Comparison of ENCODE assay signal across 8 mouse cellular contexts in the genomic region with DNA sequence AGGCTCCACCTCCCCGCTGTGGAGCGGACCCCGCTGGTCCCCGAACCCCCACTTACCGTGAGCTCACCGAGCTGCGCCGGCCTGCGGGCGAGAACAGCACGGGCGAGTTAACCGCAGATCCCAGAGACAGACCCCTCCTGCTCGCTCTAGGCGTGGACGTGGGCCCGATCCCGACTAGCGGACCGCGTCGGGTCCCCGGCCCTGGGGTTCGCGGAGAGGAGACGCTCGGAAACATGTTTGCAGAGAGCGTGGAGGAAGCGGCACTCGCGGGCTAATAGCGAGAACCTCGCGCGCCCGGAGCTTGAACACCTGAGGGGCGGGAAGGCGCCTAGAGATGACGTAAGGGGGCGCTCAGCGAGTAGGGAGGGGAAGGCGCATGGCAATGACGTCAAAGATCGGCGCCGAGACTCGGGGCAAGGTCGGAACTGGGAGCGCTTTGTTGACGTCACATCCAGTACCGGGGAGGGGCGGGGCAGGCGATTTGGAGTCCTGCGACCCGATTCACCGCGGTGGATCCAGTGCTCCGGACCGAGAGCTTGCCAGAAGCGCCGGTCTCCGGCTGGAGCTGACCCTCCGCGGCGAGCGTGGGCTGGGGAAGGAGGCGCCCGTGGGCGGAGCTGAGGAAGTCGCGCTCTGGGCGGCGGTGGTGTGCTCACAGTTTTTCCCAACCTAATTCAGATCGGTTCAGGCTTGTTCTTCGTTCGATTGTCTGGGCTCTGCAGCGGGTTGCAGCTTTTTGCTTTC. TPM values are rescaled to one million over a fixed set of nuclear protein-coding genes. Genes with fewer than 3 reads are reported as not detected.
DNase-seq lines count a peak whose midpoint lies in the region; ATAC-seq lines count a peak whose summit lies in the region.

TSS of gene Nup133 (minus strand) at position 324 of the 744 bp plus-strand sequence.

- under 1% methylated on average over 75 of the region's 77 CpGs for WGBS in intestine, embryonic 14.5 days

- peak within 1 kb of the TSS; percentile 97 for H3K4me3 ChIP-seq in intestine, embryonic 14.5 days (ENCODE audit: low read depth, low read length)

- H3K36me3 ChIP-seq in intestine, embryonic 14.5 days (ENCODE audit: control insufficient read depth, insufficient read depth, low read length), result peaks cover 29% of the 10 kb centered on the region

- peak within 1 kb of the TSS; percentile 99 for H3K4me2 ChIP-seq in intestine, embryonic 14.5 days (ENCODE audit: low read length)

- H3K9ac ChIP-seq in intestine, embryonic 14.5 days (ENCODE audit: low read length), result peak within 1 kb of the TSS; percentile 70

- intact Hi-C loops in left cerebral cortex, postnatal 14 days (cut with DNase I), result no loop called here

- peak; percentile 87 for ATAC-seq in intestine, embryonic 14.5 days (replicated peaks; ENCODE audit: low FRiP score, low TSS enrichment, low read depth)

- H3K27me3 ChIP-seq in intestine, embryonic 14.5 days (replicated peaks; ENCODE audit: control insufficient read depth, insufficient read depth, low read length), result no peaks in the 10 kb centered on the region

- H3K4me1 ChIP-seq in intestine, embryonic 14.5 days (replicated peaks; ENCODE audit: control insufficient read depth, insufficient read depth, low read length), result peaks cover 6% of the 10 kb centered on the region; the same call in 1 of the 2 replicates

- peak; percentile 100 for DNase-seq in adrenal gland, adult 18-20 months (ENCODE audit: low spot score in 2 of 2)
- DNase-seq in embryo, embryonic 11 days, result peak; percentile 98
- peak; percentile 98 for DNase-seq in gastrocnemius, postnatal 25 days
- DNase-seq in intestine, embryonic 14.5 days (ENCODE audit: low spot score), result peak; percentile 100
- DNase-seq in left cerebral cortex, postnatal 14 days (ENCODE audit: low spot score in 2 of 2), result peak; percentile 99 to 100
- DNase-seq in mesoderm, embryonic 11.5 days (ENCODE audit: low read depth, low spot score), result peak; percentile 99
- peak; percentile 97 to 99 for DNase-seq in right cerebral cortex, postnatal 36 days (ENCODE audit: low spot score in 2 of 2)
- DNase-seq in yolk sac, embryonic 10.5 days (ENCODE audit: low spot score), result peak; percentile 98

- peak within 1 kb of the TSS; percentile 73 for H3K27ac ChIP-seq in intestine, embryonic 14.5 days (ENCODE audit: low read depth)

- no peaks in the 10 kb centered on the region for H3K9me3 ChIP-seq in intestine, embryonic 14.5 days (ENCODE audit: control insufficient read depth, low read length)

RNA-seq across cellular contexts. Expression of gene Nup133, which starts in this region (rescaled TPM):
- total RNA-seq in adrenal gland, adult 18-20 months (2021), result 10 to 100 TPM; 13.9 to 17.1 TPM
- total RNA-seq in gastrocnemius, postnatal 25 days (2021), result 1 to 10 TPM; 7.3 to 8.7 TPM
- 44.3 and 46.6 TPM in 2 replicates for polyA plus RNA-seq in intestine, embryonic 14.5 days (2014; fragmentation: Nextera tagmentation; extraction: Ambion mirVana)
- total RNA-seq in left cerebral cortex, postnatal 14 days (2021), result 10 to 100 TPM; 18.3 to 22.8 TPM

Comparison
In these comparisons a context has a peak if more than half of its experiments do, and no peak if none do; other contexts are left out.
1. Peak in every context shown above with its lines: DNase-seq, ATAC-seq, H3K4me3 ChIP-seq and H3K27ac ChIP-seq.